Mouse (Mus musculus) heart, embryonic 16.5 days (tissue): Measurements from ENCODE around the gene Fah. TPM values are rescaled to one million over a fixed set of nuclear protein-coding genes. Genes with fewer than 3 reads are reported as not detected.

ENCODE experiments used
- ATAC-seq: fragments of 200-750 bp; cut with Nextera tagmentation; replicated peaks from 2 replicates; pipeline ENCODE4 v1.8.0; 2017; ENCODE audit warnings: moderate number of reproducible peaks; ENCODE audit not compliant: insufficient read depth, low FRiP score; ENCODE audit errors: extremely low read depth
- H3K27ac ChIP-seq: fragments of 300-500 bp; sonication (generic); 2 replicates; pipeline ENCODE4 v1.5.1; 2014; ENCODE audit warnings: mild to moderate bottlenecking, low read length, control low read depth, moderate library complexity
- H3K27me3 ChIP-seq: fragments of 300-500 bp; sonication (generic); 2 replicates; pipeline ENCODE4 v1.6.1; 2014; ENCODE audit warnings: low read length, mixed read lengths; ENCODE audit not compliant: control insufficient read depth, insufficient read depth
- H3K36me3 ChIP-seq: fragments of 300-500 bp; sonication (generic); 2 replicates; pipeline ENCODE4 v1.6.1; 2014; ENCODE audit not compliant: control insufficient read depth, insufficient read depth
- H3K4me1 ChIP-seq: fragments of 300-500 bp; sonication (generic); 2 replicates; pipeline ENCODE4 v1.6.1; 2014; ENCODE audit warnings: low read length, mixed read lengths; ENCODE audit not compliant: control insufficient read depth, insufficient read depth
- H3K4me2 ChIP-seq: fragments of 300-500 bp; sonication (generic); 2 replicates; pipeline ENCODE4 v1.6.1; 2014; ENCODE audit warnings: low read depth, mild to moderate bottlenecking, control low read depth, low read length
- H3K4me3 ChIP-seq: fragments of 300-500 bp; sonication (generic); 2 replicates; pipeline ENCODE4 v1.5.1; 2014; ENCODE audit warnings: mild to moderate bottlenecking, control low read depth, low read length
- H3K9ac ChIP-seq: fragments of 300-500 bp; sonication (generic); 2 replicates; pipeline ENCODE4 v1.6.1; 2014; ENCODE audit warnings: low read length, control low read depth
- H3K9me3 ChIP-seq: fragments of 300-500 bp; sonication (generic); replicated peaks from 2 replicates; pipeline ENCODE4 v1.6.1; 2016; ENCODE audit warnings: low read length; ENCODE audit not compliant: control insufficient read depth
- WGBS: fragments of 180-500 bp; shearing (Covaris S2); extraction: QIAGEN DNeasy Blood & Tissue Kit; methylation state at CpG from one replicate; pipeline ENCODE4 v1.1.7; 2014; 5-methylcytosine and 5-hydroxymethylcytosine counted together
- polyA plus RNA-seq: library from polyadenylated mRNA; unstranded; fragments of >200 nt; fragmentation: Nextera tagmentation; extraction: Ambion mirVana; gene quantifications from 2 replicates; pipeline ENCODE4 v1.2.1, GENCODE M21; 2015

Gene Fah
- polyA plus RNA-seq, 1 experiment from 2014 or later = 4.4 TPM

- Histone ChIP-seq H3K9ac (no peak overlapping the region), H3K4me3 (no peak overlapping the region), H3K36me3 (no peaks in the 10 kb centered on the region), H3K27ac (no peak overlapping the region), H3K4me2 (no peak overlapping the region), H3K27me3 (no peaks in the 10 kb centered on the region), H3K9me3 (no peaks in the 10 kb centered on the region), H3K4me1 (no peaks in the 10 kb centered on the region)
- WGBS = 71% methylated on average over 3 of the region's 3 CpGs
- no peak for ATAC-seq
Measured at GRCm38 (mm10) chr7:84586360-84587100, 20.0 kb downstream of the Fah start.

GRCm38 (mm10) chr7:84585086-84585485, 21.4 kb downstream of the Fah start:
- H3K9me3 ChIP-seq = no peaks in the 10 kb centered on the region
- H3K9ac ChIP-seq = no peak overlapping the region
- H3K4me3 ChIP-seq = no peak overlapping the region
- H3K4me2 ChIP-seq = no peak overlapping the region
- H3K27ac ChIP-seq = no peak overlapping the region
- no peaks in the 10 kb centered on the region for H3K36me3 ChIP-seq
- no peaks in the 10 kb centered on the region for H3K27me3 ChIP-seq
- H3K4me1 ChIP-seq = no peaks in the 10 kb centered on the region
- 78% methylated on average over 4 of the region's 4 CpGs for WGBS
- ATAC-seq = no peak

- no peak overlapping the region for H3K4me3 ChIP-seq
- no peak overlapping the region for H3K27ac ChIP-seq
- H3K4me1 ChIP-seq = no peaks in the 10 kb centered on the region
- 83% methylated on average over 1 of the region's 1 CpGs for WGBS
- ATAC-seq = no peak
- no peaks in the 10 kb centered on the region for H3K27me3 ChIP-seq
- no peak overlapping the region for H3K9ac ChIP-seq
- no peaks in the 10 kb centered on the region for H3K9me3 ChIP-seq
- H3K36me3 ChIP-seq = no peaks in the 10 kb centered on the region
- no peak overlapping the region for H3K4me2 ChIP-seq
Measured at GRCm38 (mm10) chr7:84579769-84580168, 26.8 kb downstream of the Fah start.

- no peak for ATAC-seq
- H3K4me3 ChIP-seq = no peak overlapping the region
- no peaks in the 10 kb centered on the region for H3K36me3 ChIP-seq
- WGBS = 83% methylated on average over 1 of the region's 1 CpGs
- H3K4me2 ChIP-seq = no peak overlapping the region
- no peaks in the 10 kb centered on the region for H3K27me3 ChIP-seq
- H3K9me3 ChIP-seq = no peaks in the 10 kb centered on the region
- no peak overlapping the region for H3K9ac ChIP-seq
- H3K27ac ChIP-seq = no peak overlapping the region
- no peaks in the 10 kb centered on the region for H3K4me1 ChIP-seq
Measured at GRCm38 (mm10) chr7:84578841-84579240, 27.7 kb downstream of the Fah start.

GRCm38 (mm10) chr7:84577034-84577433, 29.5 kb downstream of the Fah start:
- no peaks in the 10 kb centered on the region for H3K27me3 ChIP-seq
- H3K4me2 ChIP-seq = no peak overlapping the region
- H3K36me3 ChIP-seq = no peaks in the 10 kb centered on the region
- no peaks in the 10 kb centered on the region for H3K4me1 ChIP-seq
- no peak overlapping the region for H3K27ac ChIP-seq
- 83% methylated on average over 2 of the region's 2 CpGs for WGBS
- no peak overlapping the region for H3K4me3 ChIP-seq
- no peak overlapping the region for H3K9ac ChIP-seq
- no peak for ATAC-seq
- H3K9me3 ChIP-seq = no peaks in the 10 kb centered on the region

GRCm38 (mm10) chr7:84566200-84566599, 40.3 kb downstream of the Fah start:
- no peaks in the 10 kb centered on the region for H3K36me3 ChIP-seq
- H3K9me3 ChIP-seq = no peaks in the 10 kb centered on the region
- no peak overlapping the region for H3K9ac ChIP-seq
- ATAC-seq = peak; percentile 80
- no peaks in the 10 kb centered on the region for H3K27me3 ChIP-seq
- peak overlapping the region; percentile 68 for H3K27ac ChIP-seq
- peaks cover 10% of the 10 kb centered on the region for H3K4me1 ChIP-seq
- H3K4me2 ChIP-seq = peak overlapping the region; percentile 34; the same call in 1 of the 2 replicates
- WGBS = 44% methylated on average over 6 of the region's 6 CpGs
- H3K4me3 ChIP-seq = no peak overlapping the region

- ATAC-seq = no peak
- H3K36me3 ChIP-seq = no peaks in the 10 kb centered on the region
Measured at GRCm38 (mm10) chr7:84564236-84564635, 42.3 kb downstream of the Fah start.

GRCm38 (mm10) chr7:84560500-84560899, 46.0 kb downstream of the Fah start:
- ATAC-seq = no peak
- Histone ChIP-seq H3K27ac (no peak overlapping the region), H3K27me3 (no peaks in the 10 kb centered on the region), H3K4me1 (no peaks in the 10 kb centered on the region), H3K9ac (no peak overlapping the region), H3K36me3 (no peaks in the 10 kb centered on the region), H3K4me2 (no peak overlapping the region), H3K9me3 (no peaks in the 10 kb centered on the region), H3K4me3 (no peak overlapping the region)
- 87% methylated on average over 1 of the region's 1 CpGs for WGBS

More at GRCm38 (mm10) chr7:84564236-84564635, 42.3 kb downstream of the Fah start:
- Histone ChIP-seq H3K27me3 (no peaks in the 10 kb centered on the region), H3K4me1 (peaks cover 10% of the 10 kb centered on the region), H3K9ac (no peak overlapping the region), H3K4me2 (no peak overlapping the region), H3K9me3 (no peaks in the 10 kb centered on the region), H3K27ac (no peak overlapping the region), H3K4me3 (no peak overlapping the region)
- 76% methylated on average over 3 of the region's 3 CpGs for WGBS

GRCm38 (mm10) chr7:84557332-84557731, 49.2 kb downstream of the Fah start:
- Histone ChIP-seq H3K36me3 (no peaks in the 10 kb centered on the region), H3K9ac (no peak overlapping the region), H3K27ac (no peak overlapping the region), H3K4me3 (no peak overlapping the region), H3K4me2 (no peak overlapping the region), H3K9me3 (no peaks in the 10 kb centered on the region), H3K27me3 (no peaks in the 10 kb centered on the region), H3K4me1 (no peaks in the 10 kb centered on the region)
- ATAC-seq = no peak
- 71% methylated on average over 3 of the region's 3 CpGs for WGBS
